Mouse (Mus musculus): ENCODE data around the gene Spsb1. TPM values are rescaled to one million over a fixed set of nuclear protein-coding genes. Genes with fewer than 3 reads are reported as not detected.

The Spsb1 gene
- polyA plus RNA-seq, 1 experiment from 2014 or later = 15.9 TPM

DNA sequence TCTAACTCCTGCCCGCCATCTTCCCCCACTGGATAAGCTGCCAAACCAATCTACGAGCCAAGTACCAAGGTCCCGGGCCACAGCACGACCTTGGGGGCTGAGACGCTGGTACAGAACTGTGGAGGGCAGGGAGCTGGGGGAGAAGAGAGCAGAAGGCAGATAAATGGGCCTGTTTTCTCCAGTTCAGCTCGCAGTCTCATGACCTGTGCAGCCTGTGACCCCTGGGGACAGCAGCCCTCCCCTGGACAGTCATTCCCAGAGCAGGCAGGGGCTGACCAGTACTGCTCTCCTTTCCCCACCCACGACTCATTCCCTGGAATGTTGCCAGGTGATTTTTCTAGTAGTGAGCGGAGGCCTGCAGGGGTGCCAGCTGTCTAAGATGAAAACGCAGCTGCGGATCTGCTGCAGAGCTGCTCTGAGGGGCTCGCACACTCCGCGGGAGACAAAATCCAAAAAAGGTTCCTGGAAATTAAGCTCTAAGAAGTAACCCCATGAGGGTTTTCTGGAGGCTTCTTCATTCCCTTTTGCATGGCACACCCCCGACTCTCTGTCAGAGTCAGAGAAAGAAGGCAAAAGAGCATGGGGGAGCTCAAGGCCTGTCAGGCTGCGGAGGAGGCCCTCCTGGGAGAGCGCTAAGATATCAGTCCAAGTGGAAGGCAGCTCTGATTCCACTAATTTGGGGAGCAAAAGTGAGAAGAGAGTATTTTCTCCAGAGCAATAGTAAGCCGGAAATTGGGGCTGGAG is 23.1 kb upstream of the Spsb1 start:
- Histone ChIP-seq H3K9ac (replicated peaks; ENCODE audit: low read depth, low read length) (no peak overlapping the region; the same call in 1 of the 2 replicates), H3K36me3 (ENCODE audit: control insufficient read depth, insufficient read depth, low read length) (0 out of 2 replicates have a peak, but pooled peaks cover 3% of the 10 kb centered on the region), H3K9me3 (ENCODE audit: control insufficient read depth, low read depth, low read length) (no peaks in the 10 kb centered on the region), H3K4me1 (ENCODE audit: control insufficient read depth, insufficient read depth, low read length) (peaks cover 23% of the 10 kb centered on the region), H3K4me2 (replicated peaks; ENCODE audit: low read depth, low read length) (0 out of 2 replicates have a peak overlapping the region, but pooled peaks have one; percentile 7), H3K4me3 (ENCODE audit: low read depth, low read length) (no peak overlapping the region), H3K27ac (ENCODE audit: low read length) (peak overlapping the region; percentile 58; the same call in 1 of the 2 replicates), H3K27me3 (ENCODE audit: control insufficient read depth, insufficient read depth, low read length) (no peaks in the 10 kb centered on the region)
- 38% methylated on average over 17 of the region's 17 CpGs for WGBS
- peak; percentile 57; the same call in 1 of the 2 replicates for ATAC-seq (ENCODE audit: insufficient number of reproducible peaks, insufficient read depth, low FRiP score, low read depth)

DNA sequence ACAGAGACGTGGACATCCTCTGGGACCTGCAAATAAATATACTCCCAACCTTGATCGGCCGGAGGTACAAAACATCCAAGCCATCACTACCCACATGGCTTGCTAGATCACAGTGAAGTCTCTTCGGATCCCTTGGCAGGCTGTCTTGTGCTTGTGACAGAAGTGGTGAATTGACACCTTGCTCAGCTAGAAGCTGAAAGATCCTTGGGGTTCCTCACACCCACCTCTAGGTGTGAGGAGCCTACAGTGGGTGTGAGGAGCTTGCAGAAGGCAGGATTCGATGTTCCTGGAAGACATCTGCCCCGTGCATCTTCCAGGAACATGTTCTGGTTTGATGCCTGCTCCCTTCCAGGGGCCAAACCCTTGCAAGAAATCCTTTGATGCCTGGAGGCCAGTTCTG is 22.3 kb upstream of the Spsb1 start:
- H3K4me3 ChIP-seq (ENCODE audit: low read depth, low read length) = no peak overlapping the region
- no peaks in the 10 kb centered on the region for H3K27me3 ChIP-seq (ENCODE audit: control insufficient read depth, insufficient read depth, low read length)
- no peak overlapping the region for H3K9ac ChIP-seq (replicated peaks; ENCODE audit: low read depth, low read length)
- no peak overlapping the region for H3K4me2 ChIP-seq (replicated peaks; ENCODE audit: low read depth, low read length)
- 0 out of 2 replicates have a peak, but pooled peaks cover 3% of the 10 kb centered on the region for H3K36me3 ChIP-seq (ENCODE audit: control insufficient read depth, insufficient read depth, low read length)
- ATAC-seq (ENCODE audit: insufficient number of reproducible peaks, insufficient read depth, low FRiP score, low read depth) = no peak
- no peak overlapping the region for H3K27ac ChIP-seq (ENCODE audit: low read length)
- WGBS = 61% methylated on average over 6 of the region's 6 CpGs
- H3K4me1 ChIP-seq (ENCODE audit: control insufficient read depth, insufficient read depth, low read length) = peaks cover 23% of the 10 kb centered on the region
- H3K9me3 ChIP-seq (ENCODE audit: control insufficient read depth, low read depth, low read length) = no peaks in the 10 kb centered on the region

DNA sequence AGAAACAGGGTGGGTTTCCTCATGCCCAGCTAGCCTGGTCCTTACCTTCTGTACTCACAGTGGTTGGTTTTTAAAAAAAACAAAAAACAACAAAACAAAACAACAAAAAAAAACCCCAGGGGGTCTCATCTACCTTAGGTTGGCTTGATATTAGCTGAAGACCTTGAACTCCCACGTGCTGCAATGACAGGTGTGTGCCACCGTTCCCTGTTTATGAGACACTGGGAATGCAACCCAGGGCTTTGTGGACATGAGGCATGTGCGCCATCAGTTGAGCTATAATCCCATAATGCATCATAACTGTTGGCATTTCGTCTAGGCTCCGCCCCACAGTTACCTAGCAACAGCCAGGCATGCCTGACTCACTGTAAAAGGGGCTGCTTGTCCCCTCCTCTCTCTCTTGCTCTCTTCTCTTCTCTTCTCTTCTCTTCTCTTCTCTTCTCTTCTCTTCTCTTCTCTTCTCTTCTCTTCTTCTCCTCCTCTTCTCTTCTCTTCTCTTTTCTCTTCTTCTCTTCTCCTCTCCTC is 20.9 kb upstream of the Spsb1 start:
- no peaks in the 10 kb centered on the region for H3K27me3 ChIP-seq (ENCODE audit: control insufficient read depth, insufficient read depth, low read length)
- H3K4me1 ChIP-seq (ENCODE audit: control insufficient read depth, insufficient read depth, low read length) = peaks cover 23% of the 10 kb centered on the region
- H3K9ac ChIP-seq (replicated peaks; ENCODE audit: low read depth, low read length) = no peak overlapping the region
- 72% methylated on average over 5 of the region's 5 CpGs for WGBS
- no peak overlapping the region for H3K27ac ChIP-seq (ENCODE audit: low read length)
- H3K4me2 ChIP-seq (replicated peaks; ENCODE audit: low read depth, low read length) = no peak overlapping the region
- ATAC-seq (ENCODE audit: insufficient number of reproducible peaks, insufficient read depth, low FRiP score, low read depth) = no peak
- H3K4me3 ChIP-seq (ENCODE audit: low read depth, low read length) = no peak overlapping the region
- no peaks in the 10 kb centered on the region for H3K36me3 ChIP-seq (ENCODE audit: control insufficient read depth, insufficient read depth, low read length)
- no peaks in the 10 kb centered on the region for H3K9me3 ChIP-seq (ENCODE audit: control insufficient read depth, low read depth, low read length)

DNA sequence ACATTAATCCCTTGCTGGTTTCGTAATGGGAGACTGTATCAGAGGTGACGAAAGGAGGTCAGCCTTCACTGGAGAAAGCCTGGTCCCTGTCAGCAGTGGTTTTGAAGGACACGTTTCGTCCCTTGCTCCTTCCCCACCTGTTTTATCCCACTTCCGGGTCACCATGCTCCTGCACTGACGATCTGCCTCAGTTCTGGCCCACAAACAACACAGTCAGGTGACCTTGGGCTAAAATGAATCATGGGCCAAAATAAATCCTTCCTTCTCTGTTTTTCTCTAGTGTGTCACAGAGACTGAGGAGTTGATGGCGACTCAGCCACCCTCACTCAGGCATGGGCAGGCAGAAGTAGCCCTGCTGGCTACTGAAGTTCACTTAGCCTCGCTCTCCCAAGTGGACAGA is 20.4 kb upstream of the Spsb1 start:
- Histone ChIP-seq H3K9me3 (ENCODE audit: control insufficient read depth, low read depth, low read length) (no peaks in the 10 kb centered on the region), H3K9ac (replicated peaks; ENCODE audit: low read depth, low read length) (no peak overlapping the region), H3K36me3 (ENCODE audit: control insufficient read depth, insufficient read depth, low read length) (no peaks in the 10 kb centered on the region), H3K4me2 (replicated peaks; ENCODE audit: low read depth, low read length) (no peak overlapping the region), H3K4me1 (ENCODE audit: control insufficient read depth, insufficient read depth, low read length) (peaks cover 23% of the 10 kb centered on the region), H3K27me3 (ENCODE audit: control insufficient read depth, insufficient read depth, low read length) (no peaks in the 10 kb centered on the region), H3K27ac (ENCODE audit: low read length) (no peak overlapping the region), H3K4me3 (ENCODE audit: low read depth, low read length) (no peak overlapping the region)
- 66% methylated on average over 8 of the region's 8 CpGs for WGBS
- no peak for ATAC-seq (ENCODE audit: insufficient number of reproducible peaks, insufficient read depth, low FRiP score, low read depth)

DNA sequence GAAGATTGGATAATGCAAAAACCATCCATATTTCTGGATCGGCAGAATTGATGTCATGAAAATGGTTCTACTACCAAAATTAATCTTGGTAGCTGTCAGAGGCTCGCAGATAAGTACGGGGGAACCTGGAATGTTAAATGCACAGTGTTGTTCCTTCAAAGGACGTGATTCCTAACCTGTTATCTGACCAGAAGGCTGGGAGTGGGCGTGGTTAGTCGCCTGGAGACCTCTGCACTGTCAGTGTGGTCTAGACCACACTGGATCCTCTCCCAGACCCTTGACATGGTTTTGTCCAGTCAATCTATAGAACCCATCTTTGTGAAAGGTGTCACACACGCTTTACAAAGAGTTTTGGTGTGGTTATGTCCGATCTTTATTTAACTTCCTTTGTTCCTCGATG is 16.6 kb upstream of the Spsb1 start:
- no peak for ATAC-seq (ENCODE audit: insufficient number of reproducible peaks, insufficient read depth, low FRiP score, low read depth)
- Histone ChIP-seq H3K27me3 (ENCODE audit: control insufficient read depth, insufficient read depth, low read length) (no peaks in the 10 kb centered on the region), H3K36me3 (ENCODE audit: control insufficient read depth, insufficient read depth, low read length) (no peaks in the 10 kb centered on the region), H3K9me3 (ENCODE audit: control insufficient read depth, low read depth, low read length) (no peaks in the 10 kb centered on the region), H3K4me3 (ENCODE audit: low read depth, low read length) (no peak overlapping the region), H3K4me2 (replicated peaks; ENCODE audit: low read depth, low read length) (no peak overlapping the region), H3K27ac (ENCODE audit: low read length) (no peak overlapping the region), H3K4me1 (ENCODE audit: control insufficient read depth, insufficient read depth, low read length) (0 out of 2 replicates have a peak, but pooled peaks cover 2% of the 10 kb centered on the region), H3K9ac (replicated peaks; ENCODE audit: low read depth, low read length) (no peak overlapping the region)
- 41% methylated on average over 9 of the region's 9 CpGs for WGBS

DNA sequence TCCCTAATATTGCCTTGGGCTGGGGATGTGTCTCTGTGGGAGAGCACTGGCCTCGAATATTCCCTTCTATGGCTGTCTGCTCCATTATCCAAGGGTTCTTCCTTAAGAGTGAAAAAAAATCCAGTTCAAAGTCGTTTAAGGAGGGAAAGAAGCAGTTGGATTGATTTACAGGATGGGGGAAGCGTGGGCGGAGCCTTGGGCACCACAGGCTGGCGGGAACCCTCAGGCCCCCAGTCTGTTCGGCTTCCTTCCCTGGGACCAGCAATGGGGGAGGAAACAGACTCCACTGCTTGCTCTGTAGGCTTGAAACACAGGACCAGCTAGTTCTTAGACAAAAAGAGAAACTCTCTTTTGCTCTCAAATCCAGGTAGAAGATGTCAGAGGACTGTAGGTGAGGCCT is 13.7 kb upstream of the Spsb1 start:
- 34% methylated on average over 6 of the region's 6 CpGs for WGBS
- no peaks in the 10 kb centered on the region for H3K27me3 ChIP-seq (ENCODE audit: control insufficient read depth, insufficient read depth, low read length)
- H3K36me3 ChIP-seq (ENCODE audit: control insufficient read depth, insufficient read depth, low read length) = no peaks in the 10 kb centered on the region
- no peak overlapping the region for H3K4me3 ChIP-seq (ENCODE audit: low read depth, low read length)
- H3K4me2 ChIP-seq (replicated peaks; ENCODE audit: low read depth, low read length) = no peak overlapping the region
- no peaks in the 10 kb centered on the region for H3K9me3 ChIP-seq (ENCODE audit: control insufficient read depth, low read depth, low read length)
- no peak overlapping the region for H3K27ac ChIP-seq (ENCODE audit: low read length)
- H3K9ac ChIP-seq (replicated peaks; ENCODE audit: low read depth, low read length) = no peak overlapping the region
- 0 out of 2 replicates have a peak, but pooled peaks cover 5% of the 10 kb centered on the region for H3K4me1 ChIP-seq (ENCODE audit: control insufficient read depth, insufficient read depth, low read length)
- no peak for ATAC-seq (ENCODE audit: insufficient number of reproducible peaks, insufficient read depth, low FRiP score, low read depth)

DNA sequence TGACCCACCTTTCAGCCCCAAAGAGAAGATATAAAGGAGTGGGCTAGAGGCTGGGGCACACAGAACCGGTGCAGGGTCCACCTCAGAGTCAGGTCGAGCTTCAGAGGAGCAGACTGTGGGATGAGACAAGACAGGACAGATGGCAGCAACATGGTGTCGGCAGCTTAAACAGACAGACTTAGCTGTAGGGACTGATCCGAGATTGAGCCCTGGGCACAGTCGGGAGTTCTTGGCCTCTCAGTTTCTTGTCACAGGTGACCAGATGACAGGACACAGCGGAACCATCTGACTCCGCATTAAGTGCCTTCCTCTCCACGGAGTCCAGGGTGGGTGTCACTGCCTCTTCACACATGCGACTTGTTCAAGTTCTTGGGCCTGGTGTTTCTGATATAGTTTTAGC is 12.1 kb upstream of the Spsb1 start:
- Histone ChIP-seq H3K9ac (replicated peaks; ENCODE audit: low read depth, low read length) (no peak overlapping the region), H3K4me2 (replicated peaks; ENCODE audit: low read depth, low read length) (no peak overlapping the region), H3K36me3 (ENCODE audit: control insufficient read depth, insufficient read depth, low read length) (no peaks in the 10 kb centered on the region), H3K4me3 (ENCODE audit: low read depth, low read length) (no peak overlapping the region), H3K27ac (ENCODE audit: low read length) (no peak overlapping the region), H3K27me3 (ENCODE audit: control insufficient read depth, insufficient read depth, low read length) (no peaks in the 10 kb centered on the region), H3K9me3 (ENCODE audit: control insufficient read depth, low read depth, low read length) (no peaks in the 10 kb centered on the region), H3K4me1 (ENCODE audit: control insufficient read depth, insufficient read depth, low read length) (0 out of 2 replicates have a peak, but pooled peaks cover 5% of the 10 kb centered on the region)
- no peak for ATAC-seq (ENCODE audit: insufficient number of reproducible peaks, insufficient read depth, low FRiP score, low read depth)
- WGBS = 84% methylated on average over 9 of the region's 9 CpGs

DNA sequence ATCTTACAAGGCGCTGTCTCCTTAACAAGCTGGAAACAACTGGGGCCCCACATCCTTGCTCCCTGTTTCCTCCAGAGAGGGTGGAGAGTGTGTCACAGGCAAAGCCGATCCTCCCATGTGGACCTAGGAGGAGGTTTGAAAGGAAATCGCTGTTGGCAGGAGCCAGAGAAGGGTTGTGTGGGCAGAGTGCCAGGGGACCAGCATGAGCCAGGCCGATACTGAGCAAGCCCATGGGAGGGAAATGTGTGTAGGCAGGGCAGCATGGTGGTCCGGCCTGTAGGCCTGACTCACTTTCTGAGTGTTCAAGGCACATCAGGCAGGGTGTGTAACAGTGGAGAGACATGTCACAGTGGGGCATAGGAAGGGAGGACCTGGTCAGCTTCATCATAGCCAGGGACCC is 11.4 kb upstream of the Spsb1 start:
- no peak overlapping the region for H3K9ac ChIP-seq (replicated peaks; ENCODE audit: low read depth, low read length)
- H3K4me3 ChIP-seq (ENCODE audit: low read depth, low read length) = no peak overlapping the region
- no peaks in the 10 kb centered on the region for H3K9me3 ChIP-seq (ENCODE audit: control insufficient read depth, low read depth, low read length)
- no peak overlapping the region for H3K27ac ChIP-seq (ENCODE audit: low read length)
- peak; percentile 26; the same call in 1 of the 2 replicates for ATAC-seq (ENCODE audit: insufficient number of reproducible peaks, insufficient read depth, low FRiP score, low read depth)
- no peak overlapping the region for H3K4me2 ChIP-seq (replicated peaks; ENCODE audit: low read depth, low read length)
- 0 out of 2 replicates have a peak, but pooled peaks cover 5% of the 10 kb centered on the region for H3K4me1 ChIP-seq (ENCODE audit: control insufficient read depth, insufficient read depth, low read length)
- no peaks in the 10 kb centered on the region for H3K36me3 ChIP-seq (ENCODE audit: control insufficient read depth, insufficient read depth, low read length)
- 55% methylated on average over 5 of the region's 5 CpGs for WGBS
- H3K27me3 ChIP-seq (ENCODE audit: control insufficient read depth, insufficient read depth, low read length) = no peaks in the 10 kb centered on the region

Data from stomach, embryonic 14.5 days (tissue).